Mouse (Mus musculus) common myeloid progenitor, adult 5-6 weeks (primary cell): ENCODE results near the gene Brsk1. TPM values are rescaled to one million over a fixed set of nuclear protein-coding genes. Genes with fewer than 3 reads are reported as not detected.

ENCODE experiments used
- ATAC-seq: replicated peaks from 2 replicates; pipeline ENCODE4 v1.8.0; 2016; ENCODE audit warnings: low read depth, mild to moderate bottlenecking, moderate TSS enrichment, inconsistent platforms; ENCODE audit not compliant: poor library complexity, severe bottlenecking
- total RNA-seq: library from RNA; stranded (forward); fragments of 200-1000, 187-1606 nt; gene quantifications from 2 replicates; pipeline ENCODE4 v1.2.3, GENCODE M21; 2017

The Brsk1 gene
- total RNA-seq, 1 experiment from 2014 or later: not detected

DNA sequence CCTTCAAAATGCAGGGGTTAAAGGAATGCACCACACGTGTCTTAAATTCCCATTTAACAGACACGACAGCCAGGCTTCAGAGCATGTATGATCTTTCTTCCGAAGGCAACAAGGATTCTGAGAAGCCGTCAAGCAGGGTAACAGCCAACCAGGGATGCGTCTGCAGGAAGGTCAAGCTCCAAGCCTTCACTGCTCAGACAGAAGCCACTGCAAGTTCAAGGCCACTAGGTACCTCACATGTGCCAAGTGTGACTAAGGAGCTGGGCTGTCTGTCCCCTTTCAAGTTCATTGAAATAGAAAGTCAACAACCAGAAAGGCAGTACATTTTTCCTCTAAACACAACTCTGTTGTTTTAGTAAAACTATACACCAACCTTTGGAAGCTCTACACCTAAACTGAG lies 23.5 kb upstream of the Brsk1 start:
- ATAC-seq: no peak

DNA sequence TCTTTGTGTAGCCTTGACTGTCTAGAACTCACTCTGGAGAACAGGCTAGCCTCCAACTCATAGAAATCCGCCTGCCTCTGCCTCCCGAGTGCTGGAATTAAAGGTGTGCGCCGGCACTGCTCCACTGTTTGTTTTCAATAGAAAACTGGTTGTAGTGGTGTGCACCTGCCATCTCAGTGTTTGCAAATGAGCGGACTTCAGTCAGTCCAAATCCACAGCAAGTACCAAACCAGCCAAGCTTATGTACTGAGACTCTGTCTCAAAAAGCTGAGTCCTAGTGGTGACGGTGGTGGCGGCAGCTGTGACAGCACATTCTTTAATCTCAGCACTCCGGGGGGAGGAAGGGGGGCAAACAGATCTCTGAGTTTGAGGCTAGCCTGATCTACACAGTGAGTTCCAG lies 21.9 kb upstream of the Brsk1 start:
- ATAC-seq: no peak

DNA sequence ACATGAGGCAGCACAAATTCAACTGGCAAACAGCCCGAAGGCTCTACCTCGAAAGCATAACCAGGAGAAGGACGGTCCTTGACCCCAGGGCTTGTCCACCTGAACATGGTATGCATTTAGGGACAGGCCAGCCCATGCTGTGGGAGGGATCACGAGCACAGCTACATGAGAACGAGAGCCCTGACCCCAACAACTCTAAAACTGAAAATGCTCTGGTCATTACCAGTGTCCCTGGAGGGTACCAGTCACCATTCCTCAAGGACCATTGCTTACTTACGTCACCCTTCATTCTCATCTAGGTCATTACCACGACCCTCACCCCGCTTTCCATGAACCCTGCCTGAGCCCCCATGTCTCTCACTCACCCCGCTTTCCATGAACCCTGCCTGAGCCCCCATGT lies 21.2 kb upstream of the Brsk1 start:
- ATAC-seq: no peak

DNA sequence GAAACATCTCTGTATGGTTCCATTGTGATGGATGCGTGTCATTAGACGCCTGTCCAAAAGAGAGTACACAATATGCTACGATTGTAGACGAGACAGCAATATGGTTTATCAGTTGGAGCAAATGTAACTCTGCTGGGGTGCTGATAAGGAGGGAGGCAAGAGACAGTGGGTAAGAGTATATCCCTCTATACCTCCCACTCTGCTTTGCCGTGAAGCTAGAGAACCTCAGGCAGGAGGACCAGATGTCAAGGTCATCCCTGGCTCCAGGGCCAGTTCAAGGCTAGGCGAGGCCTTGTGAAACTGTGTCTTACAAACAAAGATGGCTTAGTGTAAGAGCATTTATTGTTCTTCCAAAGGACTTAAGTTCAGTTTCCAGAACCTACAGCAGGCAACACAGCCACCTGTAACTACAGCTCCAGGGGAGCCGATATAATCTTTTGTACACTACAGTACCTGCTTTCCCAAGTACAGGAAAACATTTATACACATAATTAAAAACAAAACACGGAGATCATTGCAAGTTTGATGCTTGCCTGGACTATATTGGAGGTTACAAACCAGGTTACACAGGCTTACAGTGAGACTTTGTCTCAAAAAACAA lies 19.6 kb upstream of the Brsk1 start:
- ATAC-seq: peak; percentile 63

DNA sequence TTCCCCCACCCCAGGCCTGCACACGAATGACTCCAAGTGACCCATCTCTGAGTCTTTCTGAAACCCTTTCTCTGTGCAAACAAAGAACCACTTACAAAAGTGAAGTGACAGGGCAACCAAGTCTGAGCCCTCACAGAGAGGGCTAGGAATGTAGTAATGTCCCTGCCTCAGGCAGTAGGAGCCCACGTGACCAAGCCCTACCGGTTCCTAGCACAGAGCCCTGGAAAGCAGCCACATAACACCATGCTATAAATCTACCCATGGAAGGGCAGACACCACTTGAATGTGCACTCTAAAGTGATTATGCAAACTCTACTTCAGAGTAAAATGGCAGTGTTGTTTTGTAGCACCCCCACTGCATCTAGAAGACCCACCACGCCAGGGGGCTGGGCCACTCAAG lies 18.4 kb upstream of the Brsk1 start:
- ATAC-seq: peak; percentile 26; the same call in 1 of the 2 replicates

DNA sequence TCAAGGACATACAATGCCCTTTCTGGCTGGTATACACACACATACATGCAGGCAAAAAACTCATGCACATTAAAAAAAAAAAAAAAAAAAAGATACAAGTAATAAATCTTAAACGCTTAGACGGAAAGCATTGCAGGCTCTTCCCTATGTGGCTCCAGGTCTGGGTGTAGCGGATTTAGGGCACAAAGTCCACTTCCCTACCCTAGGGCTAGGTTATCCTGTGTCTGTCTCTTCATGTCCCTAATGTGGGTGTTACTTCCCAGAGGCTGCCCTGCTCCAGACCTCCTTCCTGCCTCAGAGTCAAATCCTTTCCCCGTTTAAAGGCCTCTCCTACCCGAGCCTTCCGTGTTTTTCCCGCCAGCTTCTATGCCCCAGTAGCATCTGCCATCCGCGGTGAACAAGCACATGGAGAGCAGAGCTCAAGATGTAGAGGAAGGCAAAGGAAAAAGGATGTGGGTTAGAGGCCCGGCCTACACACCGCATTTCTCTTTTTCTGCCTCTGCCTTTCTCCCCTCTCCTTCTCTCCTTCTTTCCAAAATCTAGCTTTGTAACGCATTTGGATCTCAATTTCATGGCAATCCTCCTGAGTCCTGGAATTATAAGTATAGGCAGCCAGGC lies 16.2 kb upstream of the Brsk1 start:
- peak; percentile 75 for ATAC-seq

DNA sequence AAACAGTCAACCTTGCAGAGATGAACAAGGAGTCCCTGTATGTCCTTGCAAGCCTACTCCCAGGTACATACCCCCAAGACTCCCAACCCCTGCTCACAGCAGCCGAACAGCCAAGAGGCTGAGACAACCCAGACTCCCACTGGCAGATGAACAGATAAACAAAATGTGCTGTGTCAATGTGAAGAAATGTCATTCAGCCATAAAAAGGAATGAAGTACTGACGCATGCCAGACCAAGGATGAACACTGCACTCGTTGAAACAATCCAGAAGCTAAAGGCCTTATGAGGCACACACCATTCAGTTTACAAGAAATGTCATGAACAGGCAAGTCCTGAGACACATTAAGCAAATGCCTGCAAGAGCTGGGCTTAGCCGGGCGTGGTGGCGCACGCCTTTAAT lies 15.2 kb upstream of the Brsk1 start:
- no peak for ATAC-seq

DNA sequence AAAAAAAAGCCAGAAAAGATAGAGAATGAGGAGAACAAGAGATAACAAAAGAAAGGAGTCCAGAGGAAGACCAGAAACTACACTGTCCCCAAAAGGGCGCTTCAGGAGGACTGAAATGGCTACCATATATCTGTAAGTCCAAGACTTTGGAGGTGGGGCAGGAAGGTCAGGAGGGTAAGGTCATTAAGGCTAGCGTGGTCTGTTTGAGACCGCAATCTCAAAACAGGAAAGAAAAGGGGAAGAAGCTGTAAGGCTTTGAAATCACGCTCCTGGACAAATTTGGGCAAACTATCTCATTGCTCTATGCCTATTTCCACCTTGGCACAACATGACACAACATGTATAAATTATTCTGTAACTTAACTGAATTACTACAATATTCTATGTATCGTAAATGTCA lies 7.1 kb upstream of the Brsk1 start:
- ATAC-seq: no peak

DNA sequence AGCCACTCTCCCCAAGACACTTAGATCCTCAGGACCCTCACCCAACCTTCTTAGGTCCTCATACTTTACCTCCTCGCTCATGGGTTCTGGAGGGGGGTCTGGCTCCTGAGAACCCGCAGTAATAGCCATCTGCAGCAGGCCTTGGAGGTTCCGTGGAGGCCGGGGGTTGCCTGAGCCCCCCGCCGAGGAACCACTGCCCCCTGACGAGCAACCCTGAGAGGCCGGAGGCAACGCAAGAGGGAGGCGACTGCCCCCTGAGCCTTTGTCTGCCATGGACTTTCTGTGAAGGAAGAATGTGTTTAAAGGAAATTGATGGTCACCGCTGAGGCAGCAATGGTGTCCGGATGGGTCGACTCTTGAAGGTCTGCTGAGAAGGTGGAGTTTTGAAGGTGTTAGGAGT lies 6.2 kb upstream of the Brsk1 start:
- no peak for ATAC-seq

DNA sequence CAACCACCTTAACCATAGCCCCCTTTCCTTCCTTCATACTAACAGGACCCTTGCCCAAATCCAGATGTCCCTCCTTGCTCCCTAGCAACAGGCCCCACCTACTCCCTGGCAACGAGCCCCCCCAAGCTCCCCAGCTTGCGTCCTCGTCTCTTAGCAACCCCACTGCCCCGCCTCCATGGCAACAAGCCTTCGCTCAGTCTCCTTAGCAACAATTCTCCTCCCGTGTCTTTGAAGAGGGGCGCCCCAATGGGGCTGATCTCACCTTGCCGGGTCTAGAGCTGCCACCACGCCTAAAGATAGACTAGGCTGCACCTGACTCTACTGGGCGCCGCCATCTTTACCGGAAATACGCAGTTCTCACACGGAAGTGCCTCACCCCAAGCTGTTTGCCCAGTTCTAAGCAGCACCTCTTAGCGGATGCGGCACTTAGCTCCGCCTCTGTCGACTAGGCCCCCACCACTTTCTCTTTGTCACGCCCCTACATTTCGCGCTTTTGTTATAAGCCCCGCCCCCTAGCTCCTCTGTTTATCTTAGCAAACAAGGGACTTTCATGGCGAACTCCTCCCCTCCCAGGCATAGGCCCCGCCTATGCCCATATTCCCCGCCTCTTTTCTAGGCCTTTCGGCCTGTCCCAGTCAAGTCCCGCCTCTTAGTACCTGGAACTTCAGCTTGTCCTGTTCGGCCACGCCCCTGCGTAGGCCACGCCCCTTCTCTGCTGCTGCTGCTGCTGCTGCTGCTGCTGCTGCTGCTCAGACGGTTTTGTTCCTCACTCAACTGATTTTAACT lies 5.6 kb upstream of the Brsk1 start, which contains the start of gene Hspbp1:
Gene Hspbp1, minus strand, starts transcription at position 437 of the 786 bp plus-strand sequence.
- ATAC-seq: peak; percentile 95

DNA sequence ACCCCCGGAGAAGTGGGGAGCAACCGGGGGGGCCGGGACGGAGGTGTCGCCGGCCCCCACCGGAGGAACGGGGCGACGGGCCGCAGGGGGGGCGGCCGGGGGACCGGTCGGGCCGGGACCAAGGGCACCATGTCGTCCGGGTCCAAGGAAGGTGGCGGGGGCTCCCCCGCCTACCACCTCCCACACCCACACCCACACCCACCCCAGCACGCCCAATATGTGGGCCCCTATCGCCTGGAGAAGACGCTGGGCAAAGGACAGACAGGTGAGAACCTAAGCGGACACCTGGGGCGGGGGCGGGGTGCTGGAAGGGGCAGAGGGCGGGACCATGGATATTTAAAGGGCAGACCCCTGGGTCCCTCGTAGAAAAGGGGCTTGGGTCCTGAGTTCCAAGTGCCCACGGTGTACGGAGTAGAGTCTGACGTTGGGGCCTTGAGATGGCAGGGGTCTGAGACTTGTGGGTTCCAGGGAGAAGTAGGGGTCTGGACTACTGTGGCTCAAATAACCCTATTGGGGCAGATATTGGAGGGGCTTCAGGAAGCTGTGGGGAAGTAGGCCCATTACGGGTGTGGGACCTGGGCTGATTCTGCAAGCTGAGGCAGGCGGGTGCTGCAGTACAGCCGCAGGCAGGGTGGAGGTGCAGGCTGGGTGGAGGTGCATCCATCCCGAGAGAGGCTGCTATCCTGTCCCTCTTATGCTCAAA lies 698 bp downstream of the Brsk1 start:
- no peak for ATAC-seq

DNA sequence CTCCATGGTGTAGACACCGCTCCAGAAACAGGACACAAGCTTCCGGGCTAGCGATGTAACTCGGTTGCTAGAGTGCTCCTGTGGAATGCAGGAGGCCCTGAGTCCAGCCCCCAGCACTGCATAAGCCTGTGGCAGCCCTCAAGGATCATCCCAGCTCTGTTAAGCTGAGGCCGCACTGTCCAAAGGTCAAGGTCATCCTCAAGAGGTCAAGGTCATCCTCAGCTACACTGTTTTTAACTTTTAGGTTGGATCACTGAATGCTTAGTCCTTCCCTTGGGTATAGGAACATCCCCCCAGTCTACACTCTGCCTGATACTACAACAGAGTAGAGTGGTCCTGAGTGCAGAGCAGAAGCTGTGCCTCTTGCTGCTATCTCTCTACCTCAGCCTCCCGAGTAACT lies 2.6 kb downstream of the Brsk1 start:
- ATAC-seq: no peak

DNA sequence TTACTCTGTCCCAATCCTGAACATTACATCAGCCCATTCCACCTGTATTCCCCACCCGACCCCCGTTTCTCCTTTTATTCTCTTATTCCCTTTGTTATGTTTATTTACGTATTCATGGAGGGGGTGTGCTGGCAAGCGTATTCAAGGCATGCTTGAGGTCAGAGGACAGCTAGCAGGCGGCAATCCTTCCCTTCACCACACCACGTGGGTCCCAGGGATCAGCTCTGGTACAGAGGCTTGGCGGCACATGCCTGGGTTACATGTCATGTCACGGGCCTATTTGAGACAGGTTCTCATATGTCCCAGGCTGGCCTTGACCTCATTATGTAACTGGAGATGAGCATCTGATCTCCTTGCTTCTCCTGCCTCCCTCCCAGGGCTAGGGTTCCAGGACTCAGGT lies 11.9 kb downstream of the Brsk1 start:
- ATAC-seq: no peak

DNA sequence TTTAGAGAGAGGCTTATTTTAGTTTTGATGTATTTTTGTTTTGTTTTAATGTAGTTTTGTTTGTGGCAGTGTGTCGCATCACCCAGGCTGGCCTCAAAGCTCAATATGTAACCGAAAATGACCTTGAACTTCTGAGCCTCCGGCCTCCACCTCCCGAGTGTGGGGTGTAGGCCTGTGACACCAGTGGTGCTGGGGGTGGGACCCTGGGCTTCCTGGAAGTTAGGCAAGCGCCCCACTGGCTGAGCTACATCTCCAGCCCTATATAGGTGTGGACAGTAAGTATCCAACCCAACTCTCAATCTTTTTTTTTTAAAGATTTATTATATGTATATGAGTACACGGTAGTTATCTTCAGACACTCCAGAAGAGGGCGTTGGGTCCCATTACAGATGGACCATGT lies 12.8 kb downstream of the Brsk1 start:
- no peak for ATAC-seq

DNA sequence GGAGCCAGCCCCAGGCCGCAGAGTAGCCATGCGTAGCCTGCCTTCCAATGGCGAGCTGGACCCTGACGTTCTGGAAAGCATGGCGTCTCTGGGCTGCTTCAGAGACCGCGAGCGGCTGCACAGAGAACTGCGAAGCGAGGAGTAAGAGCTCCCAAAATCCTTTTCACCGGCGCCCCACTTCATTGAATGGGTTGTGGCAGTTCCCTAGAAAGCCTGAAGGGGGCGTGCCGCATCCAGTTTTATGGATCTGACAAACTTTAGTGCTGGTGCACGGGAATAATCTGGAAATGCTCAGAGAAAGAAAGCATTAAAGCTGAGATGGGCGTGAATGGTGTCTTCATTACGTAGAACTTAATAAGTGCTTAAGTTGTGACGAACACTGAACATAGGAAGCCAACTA lies 14.7 kb downstream of the Brsk1 start:
- peak; percentile 68 for ATAC-seq

DNA sequence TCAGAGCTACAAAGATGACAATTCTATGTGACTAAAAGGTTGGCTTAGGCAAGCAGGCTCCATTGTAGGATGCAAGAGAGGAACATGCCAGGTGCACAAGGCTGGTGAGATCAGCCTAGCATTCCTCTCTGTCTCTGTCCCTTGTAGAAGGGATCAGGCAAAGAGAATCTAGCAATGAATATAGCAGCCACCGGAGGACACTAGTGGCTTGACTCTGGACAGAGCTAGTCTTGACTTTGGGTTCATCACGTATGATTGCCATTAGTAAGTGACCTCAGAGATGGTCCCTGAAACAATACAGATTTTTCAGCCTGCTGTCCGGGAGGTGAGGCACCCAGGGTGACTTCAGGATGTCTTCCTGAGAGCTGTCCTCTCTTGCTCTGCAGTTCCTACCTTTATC lies 22.2 kb downstream of the Brsk1 start:
- ATAC-seq: peak; percentile 22; the same call in 1 of the 2 replicates

DNA sequence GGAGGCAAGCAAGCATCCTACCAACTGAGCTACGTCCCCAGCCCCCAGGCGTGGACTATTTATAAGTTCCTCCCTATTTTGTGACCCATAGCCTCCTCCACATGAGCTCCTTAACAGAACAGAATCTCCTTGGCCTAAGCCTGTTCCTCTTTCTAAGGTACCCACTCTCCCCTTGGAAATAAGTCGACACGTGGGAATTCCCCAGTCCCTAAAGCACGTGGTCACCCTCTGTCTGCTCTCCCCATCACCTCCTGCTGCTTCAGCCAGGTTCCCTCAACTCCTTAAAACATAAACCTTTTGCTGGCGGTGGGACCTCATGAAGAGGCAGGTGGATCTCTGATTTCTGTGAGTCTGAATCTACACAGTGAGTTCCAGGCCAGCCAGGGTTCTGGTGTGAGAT lies 26.6 kb downstream of the Brsk1 start:
- no peak for ATAC-seq

DNA sequence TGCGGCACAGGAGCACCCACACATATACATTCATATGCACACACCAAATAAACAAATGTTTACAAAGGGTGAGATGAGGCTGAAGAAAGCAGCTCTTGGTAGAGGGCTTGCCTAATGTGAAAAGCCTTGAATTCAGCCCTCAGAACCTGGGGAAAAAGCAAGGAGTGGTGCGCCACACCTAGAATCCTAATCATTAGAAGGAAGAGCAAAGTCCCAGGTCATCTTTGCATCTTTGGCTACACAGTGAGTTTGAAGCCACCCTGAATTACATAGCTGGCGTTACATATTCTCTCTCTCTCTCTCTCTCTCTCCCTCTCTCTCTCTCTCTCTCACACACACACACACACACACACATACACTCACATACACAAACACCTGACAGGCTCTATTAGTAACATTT lies 28.9 kb downstream of the Brsk1 start:
- ATAC-seq: no peak

DNA sequence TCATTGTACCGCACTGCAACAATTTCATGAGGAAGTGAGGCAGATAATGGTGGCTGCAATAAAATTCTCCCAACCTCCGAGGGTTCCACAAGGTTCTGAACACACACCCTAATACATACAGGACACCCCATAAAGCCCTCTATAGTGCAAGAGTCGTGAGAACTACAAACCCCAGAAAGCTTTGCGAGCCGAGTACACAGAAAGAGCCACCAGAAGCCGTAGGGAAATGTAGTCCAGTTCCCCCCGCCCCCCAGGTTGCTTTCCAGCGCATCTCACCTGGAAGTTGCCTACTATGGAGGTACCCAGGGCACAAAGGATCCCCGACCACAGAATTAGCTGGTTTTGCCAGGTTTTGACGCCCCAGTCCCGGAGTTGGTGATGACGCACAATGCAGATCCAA lies 33.1 kb downstream of the Brsk1 start:
- peak; percentile 23; the same call in 1 of the 2 replicates for ATAC-seq

DNA sequence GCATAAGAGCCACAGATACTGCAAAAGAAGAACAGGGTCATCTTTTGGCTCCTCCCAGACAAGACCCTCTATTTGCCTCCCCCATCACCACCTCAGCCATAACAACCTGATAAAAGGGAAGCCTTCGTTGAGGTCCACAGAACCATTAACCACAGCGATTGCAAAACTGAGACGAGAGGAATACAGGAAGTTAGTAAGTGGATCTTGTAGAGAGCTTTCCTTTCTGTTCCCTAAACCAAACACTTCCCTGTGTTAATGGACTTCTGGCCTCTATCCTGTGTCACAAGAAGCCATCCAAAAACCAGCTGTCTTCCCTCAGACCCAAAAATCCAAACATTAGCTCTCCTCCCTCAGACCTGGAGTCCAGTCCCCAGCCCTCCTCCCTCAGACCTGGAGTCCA lies 34.0 kb downstream of the Brsk1 start:
- ATAC-seq: peak; percentile 83

DNA sequence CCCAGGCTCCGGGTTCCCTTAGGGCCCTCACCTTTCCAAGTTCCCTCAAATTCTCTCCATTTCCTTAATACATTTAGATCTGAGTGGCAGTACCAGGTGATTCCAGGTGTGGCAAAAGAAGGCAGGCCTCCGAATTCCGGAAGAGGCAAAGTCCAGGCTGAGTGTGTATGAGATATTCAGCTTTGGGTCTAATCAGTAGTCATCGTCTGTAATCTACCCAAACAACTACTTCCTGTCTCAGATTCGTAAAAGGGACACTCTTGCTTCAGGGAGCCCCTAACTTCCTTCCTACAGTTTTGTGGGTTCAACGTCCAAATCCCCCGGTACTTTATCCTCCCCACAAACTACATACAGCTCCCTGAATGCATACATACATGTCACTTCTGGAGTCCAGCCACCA lies 34.8 kb downstream of the Brsk1 start, which contains the start of gene Tmem150b:
Gene Tmem150b, minus strand, starts transcription at position 81 of the 400 bp plus-strand sequence.
- peak; percentile 60 for ATAC-seq
